Mouse (Mus musculus) E14TG2a.4 (cell line): ENCODE data around the gene Pde6h.

Source experiments
- CTCF ChIP-seq: conservative IDR thresholded peaks from 2 replicates; pipeline ENCODE4 v1.5.1; 2014; ENCODE audit warnings: low read length
- NANOG ChIP-seq: IDR thresholded peaks from 2 replicates; pipeline ENCODE4 v1.6.1; 2014; ENCODE audit warnings: borderline replicate concordance, low read length, mixed read lengths

- TF ChIP-seq CTCF: no peak
- no peak for TF ChIP-seq NANOG
Observed at GRCm38 (mm10) chr6:136931246-136931645, 7.6 kb downstream of the Pde6h start.
